Mouse (Mus musculus): ENCODE data around the gene Gtf3c5. TPM values are rescaled to one million over a fixed set of nuclear protein-coding genes. Genes with fewer than 3 reads are reported as not detected.

The Gtf3c5 gene
- polyA plus RNA-seq, 1 experiment from 2014 or later, result 55.5 TPM

Small RNA genes within 50 kb of the gene (microRNA-seq; reads per million reads assigned to microRNA genes)
- gene Gm22824, result not detected

Other genes with a start within 250 kb of the Gtf3c5 start
- gene Ppp1r26, start 137.0 kb downstream of the Gtf3c5 start, polyA plus RNA-seq (2016; fragmentation: Nextera tagmentation; extraction: Ambion mirVana), result 8.6 and 10.3 TPM in 2 replicates
- 0.59 and 0.75 TPM in 2 replicates for gene 1700007K13Rik, start 117.4 kb downstream of the Gtf3c5 start, polyA plus RNA-seq (2016; fragmentation: Nextera tagmentation; extraction: Ambion mirVana)
- 53.3 and 54.5 TPM in 2 replicates for gene Mrps2, start 115.7 kb downstream of the Gtf3c5 start, polyA plus RNA-seq (2016; fragmentation: Nextera tagmentation; extraction: Ambion mirVana)
- 1.0 and 1.2 TPM in 2 replicates for gene Gbgt1, start 86.9 kb downstream of the Gtf3c5 start, polyA plus RNA-seq (2016; fragmentation: Nextera tagmentation; extraction: Ambion mirVana)
- gene Gm10134, start 77.7 kb downstream of the Gtf3c5 start, polyA plus RNA-seq (2016; fragmentation: Nextera tagmentation; extraction: Ambion mirVana), result 1.5 TPM in 1 of 2 replicates, not detected in the other
- 87.6 and 93.5 TPM in 2 replicates for gene Ralgds, start 70.6 kb downstream of the Gtf3c5 start, polyA plus RNA-seq (2016; fragmentation: Nextera tagmentation; extraction: Ambion mirVana)
- not detected in 2 replicates for gene Cel, start 20.3 kb downstream of the Gtf3c5 start, polyA plus RNA-seq (2016; fragmentation: Nextera tagmentation; extraction: Ambion mirVana)
- 0.80 and 0.89 TPM in 2 replicates for gene Gfi1b, start 38.2 kb upstream of the Gtf3c5 start, polyA plus RNA-seq (2016; fragmentation: Nextera tagmentation; extraction: Ambion mirVana)
- gene Tsc1, start 57.5 kb upstream of the Gtf3c5 start, polyA plus RNA-seq (2016; fragmentation: Nextera tagmentation; extraction: Ambion mirVana), result 33.8 and 35.1 TPM in 2 replicates
- gene Spaca9, start 116.0 kb upstream of the Gtf3c5 start, polyA plus RNA-seq (2016; fragmentation: Nextera tagmentation; extraction: Ambion mirVana), result 0.79 and 1.0 TPM in 2 replicates
- gene Ak8, start 116.4 kb upstream of the Gtf3c5 start, polyA plus RNA-seq (2016; fragmentation: Nextera tagmentation; extraction: Ambion mirVana), result 0.81 and 1.1 TPM in 2 replicates